Mouse (Mus musculus) ES-Bruce4 (cell line): ENCODE measurements around the gene 4921536K21Rik.

Source experiments
- CTCF ChIP-seq: IDR thresholded peaks from one replicate; pipeline ENCODE4 v1.8.1; 2011; ENCODE audit warnings: low read depth, low read length
- POLR2A ChIP-seq: IDR thresholded peaks from one replicate; pipeline ENCODE4 v1.8.1; 2011; ENCODE audit warnings: low read length; ENCODE audit not compliant: insufficient read depth

- TF ChIP-seq CTCF (no peak), POLR2A (no peak)
These were observed 40.7 kb downstream of the 4921536K21Rik start for GRCm38 (mm10) chr11:3854156-3854555.
